Mouse (Mus musculus): ENCODE data around the gene Plekhg6. TPM values are rescaled to one million over a fixed set of nuclear protein-coding genes. Genes with fewer than 3 reads are reported as not detected.

Plekhg6 gene
- polyA plus RNA-seq, 1 experiment from 2014 or later: 31.4 TPM

- 33% methylated on average over 15 of the region's 16 CpGs for WGBS
- no peak for TF ChIP-seq CTCF (IDR thresholded peaks at IDR 0.05; ENCODE audit: low read depth)
- H3K4me3 ChIP-seq (ENCODE audit: low read depth, low read length): 0 out of 2 replicates have a peak overlapping the region, but pooled peaks have one; percentile 9
- ATAC-seq: peak; percentile 62
- H3K27me3 ChIP-seq (replicated peaks; ENCODE audit: control insufficient read depth, insufficient read depth, low read length): no peaks in the 10 kb centered on the region
- H3K4me1 ChIP-seq (replicated peaks; ENCODE audit: control insufficient read depth, insufficient read depth, low read length): peaks cover 17% of the 10 kb centered on the region; the same call in 1 of the 2 replicates
- H3K9ac ChIP-seq (ENCODE audit: low read depth, low read length): no peak overlapping the region
- peak overlapping the region; percentile 83 for H3K4me2 ChIP-seq (replicated peaks; ENCODE audit: low read depth)
- no peaks in the 10 kb centered on the region for H3K9me3 ChIP-seq (ENCODE audit: control insufficient read depth)
- H3K27ac ChIP-seq (ENCODE audit: low read depth, low read length): peak overlapping the region; percentile 61
- peaks cover 37% of the 10 kb centered on the region for H3K36me3 ChIP-seq (ENCODE audit: control insufficient read depth, insufficient read depth)
These were observed 2.8 kb downstream of the Plekhg6 start for GRCm38 (mm10) chr6:125377582-125378451.

GRCm38 (mm10) chr6:125377042-125377441 lies 3.6 kb downstream of the Plekhg6 start:
- WGBS: 69% methylated on average over 6 of the region's 6 CpGs
- peaks cover 44% of the 10 kb centered on the region for H3K36me3 ChIP-seq (ENCODE audit: control insufficient read depth, insufficient read depth)
- no peak overlapping the region for H3K4me2 ChIP-seq (replicated peaks; ENCODE audit: low read depth)
- no peak overlapping the region for H3K4me3 ChIP-seq (ENCODE audit: low read depth, low read length)
- ATAC-seq: no peak
- H3K27me3 ChIP-seq (replicated peaks; ENCODE audit: control insufficient read depth, insufficient read depth, low read length): no peaks in the 10 kb centered on the region
- no peak overlapping the region for H3K9ac ChIP-seq (ENCODE audit: low read depth, low read length)
- H3K9me3 ChIP-seq (ENCODE audit: control insufficient read depth): no peaks in the 10 kb centered on the region
- H3K27ac ChIP-seq (ENCODE audit: low read depth, low read length): 0 out of 2 replicates have a peak overlapping the region, but pooled peaks have one; percentile 35
- no peak for TF ChIP-seq CTCF (IDR thresholded peaks at IDR 0.05; ENCODE audit: low read depth)
- H3K4me1 ChIP-seq (replicated peaks; ENCODE audit: control insufficient read depth, insufficient read depth, low read length): peaks cover 17% of the 10 kb centered on the region; the same call in 1 of the 2 replicates

DNA sequence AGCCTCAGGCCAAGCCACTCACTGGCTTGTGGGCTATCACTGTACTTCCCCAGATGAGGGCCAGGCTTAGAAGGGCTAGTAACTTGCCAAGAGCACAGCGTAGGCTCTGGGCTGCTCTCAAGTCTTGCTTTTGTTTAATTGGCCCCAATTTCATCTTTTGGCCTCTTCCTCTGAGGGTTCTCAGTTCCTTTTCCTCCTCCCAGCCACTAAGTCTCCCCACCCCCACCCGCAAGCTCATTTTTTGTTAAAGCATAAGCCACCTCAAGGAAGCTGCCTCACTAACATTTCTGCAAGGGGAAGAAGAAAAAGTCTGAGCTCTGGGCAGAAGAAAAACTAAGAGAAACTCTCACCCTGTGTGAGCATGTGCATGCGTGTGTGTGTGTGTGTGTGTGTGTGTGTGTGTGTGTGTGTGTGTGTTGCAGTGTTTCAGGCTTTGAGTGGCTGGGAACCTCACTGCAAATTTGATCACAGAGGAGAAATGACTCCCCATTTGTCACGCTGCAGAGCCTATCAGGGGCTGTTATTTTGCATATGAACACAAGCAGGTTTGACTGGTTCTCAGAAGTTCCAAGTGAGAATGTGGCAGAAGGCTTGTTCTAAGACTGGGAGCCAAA lies 12.7 kb downstream of the Plekhg6 start:
- Histone ChIP-seq H3K27me3 (replicated peaks; ENCODE audit: control insufficient read depth, insufficient read depth, low read length) (no peaks in the 10 kb centered on the region), H3K36me3 (ENCODE audit: control insufficient read depth, insufficient read depth) (peaks cover 20% of the 10 kb centered on the region), H3K4me3 (ENCODE audit: low read depth, low read length) (no peak overlapping the region), H3K9me3 (ENCODE audit: control insufficient read depth) (no peaks in the 10 kb centered on the region), H3K9ac (ENCODE audit: low read depth, low read length) (no peak overlapping the region), H3K4me1 (replicated peaks; ENCODE audit: control insufficient read depth, insufficient read depth, low read length) (no peaks in the 10 kb centered on the region; the same call in 1 of the 2 replicates), H3K4me2 (replicated peaks; ENCODE audit: low read depth) (no peak overlapping the region), H3K27ac (ENCODE audit: low read depth, low read length) (no peak overlapping the region)
- ATAC-seq: no peak
- no peak for TF ChIP-seq CTCF (IDR thresholded peaks at IDR 0.05; ENCODE audit: low read depth)
- WGBS: 47% methylated on average over 4 of the region's 4 CpGs

DNA sequence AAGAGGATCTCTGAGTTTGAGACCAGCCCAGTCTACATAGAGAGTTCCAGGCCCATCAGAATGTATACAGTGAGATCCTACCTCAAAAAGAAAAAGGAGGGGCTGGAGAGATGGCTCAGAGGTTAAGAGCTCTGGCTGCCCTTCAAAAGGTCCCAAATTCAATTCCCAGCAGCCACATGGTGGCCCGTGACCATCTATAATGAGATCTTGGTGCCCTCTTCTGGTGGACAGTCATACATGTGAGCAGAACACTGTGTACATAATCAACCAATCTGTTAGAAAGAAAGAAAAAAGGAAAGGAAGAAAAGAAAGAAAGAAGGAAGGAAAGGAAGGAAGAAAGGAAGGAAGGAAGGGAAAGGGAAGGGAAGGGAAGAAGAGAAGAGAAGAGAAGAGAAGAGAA lies 14.5 kb downstream of the Plekhg6 start:
- ATAC-seq: no peak

DNA sequence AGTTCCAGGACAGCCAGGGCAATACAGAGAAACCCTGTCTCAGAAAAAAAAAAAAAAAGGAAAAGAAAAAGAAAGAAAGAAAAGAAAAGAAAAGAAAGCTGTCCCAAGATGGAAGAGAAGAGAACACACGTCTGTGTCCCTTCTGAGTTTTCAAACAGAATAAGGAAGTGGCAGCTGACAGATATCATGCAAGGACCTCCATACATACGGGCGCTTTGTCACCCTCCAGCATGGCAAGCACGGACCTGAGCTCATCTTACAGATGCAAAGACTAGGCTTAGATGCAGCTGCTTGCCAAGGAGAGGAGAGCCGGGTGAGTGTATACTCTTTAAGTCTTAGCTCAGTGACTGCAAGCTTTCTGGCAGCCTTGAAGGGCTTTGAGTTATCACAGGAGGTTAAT lies 15.1 kb downstream of the Plekhg6 start:
- WGBS: 80% methylated on average over 5 of the region's 5 CpGs
- Histone ChIP-seq H3K27me3 (replicated peaks; ENCODE audit: control insufficient read depth, insufficient read depth, low read length) (no peaks in the 10 kb centered on the region), H3K36me3 (ENCODE audit: control insufficient read depth, insufficient read depth) (peaks cover 22% of the 10 kb centered on the region), H3K4me1 (replicated peaks; ENCODE audit: control insufficient read depth, insufficient read depth, low read length) (no peaks in the 10 kb centered on the region; the same call in 1 of the 2 replicates), H3K27ac (ENCODE audit: low read depth, low read length) (no peak overlapping the region), H3K9ac (ENCODE audit: low read depth, low read length) (no peak overlapping the region), H3K4me3 (ENCODE audit: low read depth, low read length) (no peak overlapping the region), H3K4me2 (replicated peaks; ENCODE audit: low read depth) (no peak overlapping the region), H3K9me3 (ENCODE audit: control insufficient read depth) (no peaks in the 10 kb centered on the region)
- no peak for ATAC-seq
- TF ChIP-seq CTCF (IDR thresholded peaks at IDR 0.05; ENCODE audit: low read depth): no peak

More for the DNA sequence above, 14.5 kb downstream of the Plekhg6 start:
- H3K4me3 ChIP-seq (ENCODE audit: low read depth, low read length): no peak overlapping the region
- peak; percentile 57 for TF ChIP-seq CTCF (IDR thresholded peaks at IDR 0.05; ENCODE audit: low read depth)
- H3K27me3 ChIP-seq (replicated peaks; ENCODE audit: control insufficient read depth, insufficient read depth, low read length): no peaks in the 10 kb centered on the region
- no peak overlapping the region for H3K9ac ChIP-seq (ENCODE audit: low read depth, low read length)
- H3K27ac ChIP-seq (ENCODE audit: low read depth, low read length): no peak overlapping the region
- no peaks in the 10 kb centered on the region for H3K9me3 ChIP-seq (ENCODE audit: control insufficient read depth)
- peaks cover 19% of the 10 kb centered on the region for H3K36me3 ChIP-seq (ENCODE audit: control insufficient read depth, insufficient read depth)
- WGBS: 89% methylated on average over 1 of the region's 1 CpGs
- no peaks in the 10 kb centered on the region; the same call in 1 of the 2 replicates for H3K4me1 ChIP-seq (replicated peaks; ENCODE audit: control insufficient read depth, insufficient read depth, low read length)
- H3K4me2 ChIP-seq (replicated peaks; ENCODE audit: low read depth): no peak overlapping the region

- Histone ChIP-seq H3K9me3 (ENCODE audit: control insufficient read depth) (no peaks in the 10 kb centered on the region), H3K9ac (ENCODE audit: low read depth, low read length) (0 out of 2 replicates have a peak overlapping the region, but pooled peaks have one; percentile 3), H3K27ac (ENCODE audit: low read depth, low read length) (0 out of 2 replicates have a peak overlapping the region, but pooled peaks have one; percentile 31), H3K4me3 (ENCODE audit: low read depth, low read length) (no peak overlapping the region), H3K27me3 (replicated peaks; ENCODE audit: control insufficient read depth, insufficient read depth, low read length) (no peaks in the 10 kb centered on the region), H3K4me1 (replicated peaks; ENCODE audit: control insufficient read depth, insufficient read depth, low read length) (no peaks in the 10 kb centered on the region; the same call in 1 of the 2 replicates), H3K36me3 (ENCODE audit: control insufficient read depth, insufficient read depth) (peaks cover 30% of the 10 kb centered on the region), H3K4me2 (replicated peaks; ENCODE audit: low read depth) (no peak overlapping the region)
- ATAC-seq: no peak
- WGBS: 18% methylated on average over 8 of the region's 8 CpGs
- peak; percentile 66 for TF ChIP-seq CTCF (IDR thresholded peaks at IDR 0.05; ENCODE audit: low read depth)
These were observed 16.1 kb downstream of the Plekhg6 start for GRCm38 (mm10) chr6:125364448-125364847.

Data from intestine, postnatal 0 days (tissue).